Comparison of ENCODE assay signal across 16 mouse cellular contexts in the genomic region with DNA sequence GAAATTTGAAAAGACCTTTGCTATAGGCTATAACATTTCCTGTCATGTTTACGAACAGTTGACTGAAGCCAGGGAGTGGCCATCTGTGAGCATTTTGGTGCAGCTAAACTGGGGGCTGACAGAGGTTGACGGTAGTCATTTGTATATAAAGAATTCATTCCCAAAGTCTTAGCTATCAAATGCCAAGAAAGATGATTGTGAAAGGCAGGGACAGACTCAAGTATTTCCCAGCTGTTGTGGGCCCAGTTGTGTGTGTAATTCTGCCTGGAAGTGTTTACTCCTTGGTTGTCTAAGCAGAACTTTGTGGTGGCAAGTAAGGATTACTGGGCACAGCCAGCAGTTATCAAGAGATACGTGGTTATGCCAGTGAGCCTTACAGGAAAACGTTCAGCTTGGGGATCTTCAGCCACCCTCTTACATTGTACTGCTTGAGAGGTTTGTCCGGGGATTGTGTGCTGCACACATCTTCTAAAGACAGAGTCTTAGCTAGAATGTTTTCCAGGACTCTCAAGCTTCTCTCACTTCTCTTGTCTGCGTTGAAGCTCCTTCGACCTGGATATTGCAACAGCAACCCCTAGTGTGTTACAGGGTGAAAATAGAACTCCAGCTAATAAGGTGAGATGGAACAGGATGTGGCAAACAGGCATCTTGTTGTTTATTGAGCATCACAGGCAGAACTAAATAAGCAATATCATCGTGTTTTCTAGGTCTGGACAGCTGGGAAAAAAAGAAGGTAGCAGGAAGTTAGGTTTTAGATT.
DNase-seq lines count a peak whose midpoint lies in the region; ATAC-seq lines count a peak whose summit lies in the region.
"Had no signal": no experiment of that assay in that cellular context is flagged by ENCODE, and none has a peak within 500 bp of the region (broad histone marks: within the 10 kb centered on the region; RNA-seq: fewer than 3 reads in every experiment).

No protein-coding gene starts in this region.

- H3K27me3 ChIP-seq in intestine, embryonic 14.5 days (replicated peaks; ENCODE audit: control insufficient read depth, insufficient read depth, low read length), result no peaks in the 10 kb centered on the region
- no peaks in the 10 kb centered on the region for H3K27me3 ChIP-seq in intestine, embryonic 16.5 days (replicated peaks; ENCODE audit: control insufficient read depth, insufficient read depth, low read length)
- H3K27me3 ChIP-seq: forebrain, embryonic 12.5 days; kidney, embryonic 15.5 days; liver, embryonic 13.5 days; neural tube, embryonic 12.5 days had no signal

- DNase-seq in intestine, embryonic 14.5 days (ENCODE audit: low spot score), result no peak
- DNase-seq in lung, postnatal 36 days, result peak; percentile 4
- no peak for DNase-seq in lung, postnatal 10 days
- DNase-seq in brain, adult 2 months (ENCODE audit: low read depth, low spot score), result peak; percentile 53
- no peak for DNase-seq in thymus, postnatal 25 days
- no peak for DNase-seq in right cerebral cortex, postnatal 10 days (ENCODE audit: low spot score in 2 of 2)
- DNase-seq: cerebellum, adult 18-20 months; gastrocnemius, adult 2 months; liver, embryonic 13.5 days; thymus, adult 2 months had no signal

- H3K27ac ChIP-seq in intestine, embryonic 14.5 days (ENCODE audit: low read depth), result peak overlapping the region; percentile 8; the same call in 1 of the 2 replicates
- no peak overlapping the region; the same call in 1 of the 2 replicates for H3K27ac ChIP-seq in intestine, embryonic 16.5 days (ENCODE audit: low read length)
- H3K27ac ChIP-seq: forebrain, embryonic 12.5 days; gastrocnemius, adult 2 months; hindbrain, embryonic 10.5 days; kidney, embryonic 15.5 days; liver, embryonic 13.5 days; neural tube, embryonic 12.5 days had no signal

- no peaks in the 10 kb centered on the region; the same call in 1 of the 2 replicates for H3K4me1 ChIP-seq in intestine, embryonic 14.5 days (replicated peaks; ENCODE audit: control insufficient read depth, insufficient read depth, low read length)
- 0 out of 2 replicates have a peak, but pooled peaks cover 3% of the 10 kb centered on the region for H3K4me1 ChIP-seq in intestine, embryonic 16.5 days (ENCODE audit: control insufficient read depth, insufficient read depth, low read length)
- H3K4me1 ChIP-seq: forebrain, embryonic 12.5 days; liver, embryonic 13.5 days; neural tube, embryonic 12.5 days had no signal

- H3K4me2 ChIP-seq in intestine, embryonic 14.5 days (ENCODE audit: low read length), result no peak overlapping the region
- no peak overlapping the region for H3K4me2 ChIP-seq in intestine, embryonic 16.5 days (ENCODE audit: low read depth, low read length)
- H3K4me2 ChIP-seq: forebrain, embryonic 12.5 days; kidney, embryonic 15.5 days; liver, embryonic 13.5 days; midbrain, embryonic 11.5 days; neural tube, embryonic 12.5 days had no signal

- no peak for ATAC-seq in intestine, embryonic 14.5 days (replicated peaks; ENCODE audit: low FRiP score, low TSS enrichment, low read depth)
- ATAC-seq in intestine, embryonic 16.5 days, result no peak

- 46% methylated on average over 8 of the region's 8 CpGs for WGBS in intestine, embryonic 14.5 days
- 45% methylated on average over 8 of the region's 8 CpGs for WGBS in intestine, embryonic 16.5 days

- no peaks in the 10 kb centered on the region for H3K36me3 ChIP-seq in intestine, embryonic 14.5 days (ENCODE audit: control insufficient read depth, insufficient read depth, low read length)
- no peaks in the 10 kb centered on the region for H3K36me3 ChIP-seq in intestine, embryonic 16.5 days (ENCODE audit: control insufficient read depth, insufficient read depth, low read length)
- H3K36me3 ChIP-seq: forebrain, embryonic 12.5 days; hindbrain, embryonic 10.5 days; kidney, embryonic 15.5 days; liver, embryonic 13.5 days; neural tube, embryonic 12.5 days had no signal

- no peaks in the 10 kb centered on the region for H3K9me3 ChIP-seq in intestine, embryonic 14.5 days (ENCODE audit: control insufficient read depth, low read length)
- H3K9me3 ChIP-seq in intestine, embryonic 16.5 days (ENCODE audit: control insufficient read depth, low read length), result no peaks in the 10 kb centered on the region
- H3K9me3 ChIP-seq: forebrain, embryonic 12.5 days; hindbrain, embryonic 10.5 days; kidney, embryonic 15.5 days; liver, embryonic 13.5 days; neural tube, embryonic 12.5 days had no signal

- no peak overlapping the region for H3K9ac ChIP-seq in intestine, embryonic 14.5 days (ENCODE audit: low read length)
- no peak overlapping the region for H3K9ac ChIP-seq in intestine, embryonic 16.5 days (ENCODE audit: low read depth, low read length)
- H3K9ac ChIP-seq: forebrain, embryonic 12.5 days; kidney, embryonic 15.5 days; liver, embryonic 13.5 days; neural tube, embryonic 12.5 days had no signal

- no peak overlapping the region for H3K4me3 ChIP-seq in intestine, embryonic 14.5 days (ENCODE audit: low read depth, low read length)
- no peak overlapping the region for H3K4me3 ChIP-seq in intestine, embryonic 16.5 days (ENCODE audit: low read length)
- H3K4me3 ChIP-seq: forebrain, embryonic 12.5 days; gastrocnemius, adult 2 months; hindbrain, embryonic 10.5 days; kidney, embryonic 15.5 days; liver, embryonic 13.5 days; neural tube, embryonic 12.5 days had no signal

Comparison
In these comparisons a context has a peak if more than half of its experiments do, and no peak if none do; other contexts are left out.
1. DNase-seq: peak in lung, postnatal 36 days (single experiment) and brain, adult 2 months (single experiment); none in intestine, embryonic 14.5 days (single experiment), lung, postnatal 10 days (single experiment), thymus, postnatal 25 days (single experiment) and right cerebral cortex, postnatal 10 days (0 of 2).